ENCODE assay signal across 19 mouse cellular contexts in genomic region chr12:102627545-102627944, GRCm38 (mm10).
A peak's percentile ranks its signal among the peaks of the same experiment; 100 is the strongest.
DNase-seq lines count a peak whose midpoint lies in the region; ATAC-seq and TF ChIP-seq lines count a peak whose summit lies in the region.
"Had no signal": no experiment of that assay in that cellular context is flagged by ENCODE, and none has a peak within 500 bp of the region (broad histone marks: within the 10 kb centered on the region; RNA-seq: fewer than 3 reads in every experiment).

No protein-coding gene starts in this region.

- no peaks in the 10 kb centered on the region for H3K9me3 ChIP-seq in hindbrain, embryonic 10.5 days
- H3K9me3 ChIP-seq in stomach, postnatal 0 days (ENCODE audit: control insufficient read depth, low read length): no peaks in the 10 kb centered on the region
- H3K9me3 ChIP-seq: forebrain, embryonic 15.5 days; heart, embryonic 10.5 days; limb, embryonic 13.5 days had no signal

- no peak for ATAC-seq in stomach, postnatal 0 days (ENCODE audit: low FRiP score, low TSS enrichment)
- no peak for ATAC-seq in cerebellum, adult (ENCODE audit: insufficient number of reproducible peaks, low FRiP score, low TSS enrichment)
- ATAC-seq: forebrain, embryonic 15.5 days; midbrain, embryonic 16.5 days had no signal

- 69% methylated on average over 5 of the region's 5 CpGs for WGBS in bone marrow, adult 2 months
- WGBS in hindbrain, embryonic 10.5 days: 91% methylated on average over 5 of the region's 5 CpGs
- 90% methylated on average over 5 of the region's 5 CpGs for WGBS in stomach, postnatal 0 days

- no peak for TF ChIP-seq POLR2A in bone marrow, adult 2 months (IDR thresholded peaks at IDR 0.05; ENCODE audit: borderline replicate concordance, control insufficient read depth, low read depth, low read length)

- peak; percentile 85 for DNase-seq in heart, adult 11 months
- DNase-seq in heart, adult 9 months (ENCODE audit: low spot score in 2 of 2): no peak
- DNase-seq in CD4-positive helper T cell, adult 2 months (ENCODE audit: low read depth, low spot score): peak; percentile 85
- DNase-seq in naive thymus-derived CD4-positive, alpha-beta T cell, adult 2 months (ENCODE audit: low read depth): peak; percentile 78
- DNase-seq in hindbrain, embryonic 10.5 days (ENCODE audit: low spot score): no peak
- DNase-seq in stomach, postnatal 0 days (ENCODE audit: low spot score): no peak
- DNase-seq: adrenal gland, adult 8-10 months; cerebellum, postnatal 14 days; gastrocnemius, postnatal 36 days; kidney, adult 9 months; kidney, postnatal 25 days; lung, adult 2 months; right cerebral cortex, postnatal 4 days had no signal

- no peaks in the 10 kb centered on the region for H3K4me1 ChIP-seq in bone marrow, adult 2 months (ENCODE audit: control insufficient read depth, insufficient read depth, low read length)
- H3K4me1 ChIP-seq in hindbrain, embryonic 10.5 days (replicated peaks): peaks cover 32% of the 10 kb centered on the region
- H3K4me1 ChIP-seq in stomach, postnatal 0 days (replicated peaks; ENCODE audit: control insufficient read depth, insufficient read depth): 0 out of 2 replicates have a peak, but pooled peaks cover 2% of the 10 kb centered on the region

- TF ChIP-seq EP300 in stomach, postnatal 0 days (optimal IDR thresholded peaks at IDR 0.05): no peak

- H3K9ac ChIP-seq in stomach, postnatal 0 days (ENCODE audit: low read length): no peak overlapping the region
- H3K9ac ChIP-seq: forebrain, embryonic 15.5 days; limb, embryonic 13.5 days had no signal

- no peak overlapping the region for H3K4me3 ChIP-seq in bone marrow, adult 2 months (replicated peaks; ENCODE audit: control insufficient read depth, low read depth, low read length)
- H3K4me3 ChIP-seq in hindbrain, embryonic 10.5 days: no peak overlapping the region
- no peak overlapping the region for H3K4me3 ChIP-seq in stomach, postnatal 0 days (ENCODE audit: low read depth, low read length)
- H3K4me3 ChIP-seq: forebrain, embryonic 15.5 days; heart, embryonic 10.5 days; limb, embryonic 13.5 days had no signal

- H3K27me3 ChIP-seq in hindbrain, embryonic 10.5 days (ENCODE audit: insufficient read depth, poor library complexity, severe bottlenecking): no peaks in the 10 kb centered on the region
- H3K27me3 ChIP-seq in stomach, postnatal 0 days (ENCODE audit: control insufficient read depth, insufficient read depth, low read length): no peaks in the 10 kb centered on the region
- H3K27me3 ChIP-seq: forebrain, embryonic 15.5 days; limb, embryonic 13.5 days had no signal

- no peak for TF ChIP-seq CTCF in bone marrow, adult 2 months (IDR thresholded peaks at IDR 0.05; ENCODE audit: control insufficient read depth, insufficient read depth, low read length)
- no peak for TF ChIP-seq CTCF in stomach, postnatal 0 days (IDR thresholded peaks at IDR 0.05; ENCODE audit: low read depth)

- H3K36me3 ChIP-seq in hindbrain, embryonic 10.5 days: no peaks in the 10 kb centered on the region
- no peaks in the 10 kb centered on the region for H3K36me3 ChIP-seq in stomach, postnatal 0 days (ENCODE audit: control insufficient read depth, insufficient read depth, low read length)
- H3K36me3 ChIP-seq: forebrain, embryonic 15.5 days; heart, embryonic 10.5 days; limb, embryonic 13.5 days had no signal

- no peak overlapping the region for H3K4me2 ChIP-seq in stomach, postnatal 0 days (replicated peaks; ENCODE audit: low read depth)
- H3K4me2 ChIP-seq: forebrain, embryonic 15.5 days; limb, embryonic 13.5 days had no signal

- H3K27ac ChIP-seq in bone marrow, adult 2 months (ENCODE audit: control insufficient read depth, insufficient read depth, low read depth, low read length, poor library complexity): peak overlapping the region; percentile 40; the same call in 1 of the 2 replicates
- no peak overlapping the region for H3K27ac ChIP-seq in hindbrain, embryonic 10.5 days
- no peak overlapping the region for H3K27ac ChIP-seq in stomach, postnatal 0 days (replicated peaks)
- H3K27ac ChIP-seq: forebrain, embryonic 15.5 days; heart, embryonic 10.5 days; limb, embryonic 13.5 days had no signal

Comparison
In these comparisons a context has a peak if more than half of its experiments do, and no peak if none do; other contexts are left out.
1. DNase-seq: peak in heart, adult 11 months (single experiment), CD4-positive helper T cell, adult 2 months (single experiment) and naive thymus-derived CD4-positive, alpha-beta T cell, adult 2 months (single experiment); none in heart, adult 9 months (0 of 2), hindbrain, embryonic 10.5 days (single experiment) and stomach, postnatal 0 days (single experiment).